Mouse (Mus musculus) gastrocnemius, postnatal 25 days (tissue): ENCODE measurements around the gene Vmn1r53. TPM values are rescaled to one million over a fixed set of nuclear protein-coding genes. Genes with fewer than 3 reads are reported as not detected.
"Not testable (repeated sequence)": the region's sequence is repeated elsewhere in the genome, so short reads cannot be mapped to it uniquely, and the experiment has no call there.

ENCODE experiments used
- DNase-seq: peaks from one replicate; pipeline ENCODE4 v3.0.0; 2022
- long read RNA-seq, 2 experiments: library from polyadenylated mRNA; stranded (forward); transcript quantifications; one replicate each; pipeline ENCODE4 v2.0.0; 2021
- total RNA-seq, 2 experiments: library from RNA; stranded (reverse); gene quantifications; 1 replicate in 1 of 2; 2 replicates in 1 of 2; pipeline ENCODE4 v1.2.3; 2021

Gene Vmn1r53
- not detected for total RNA-seq
- long read RNA-seq, experiment 1 = 0 reads
- long read RNA-seq, experiment 2 = 0 reads

DNA sequence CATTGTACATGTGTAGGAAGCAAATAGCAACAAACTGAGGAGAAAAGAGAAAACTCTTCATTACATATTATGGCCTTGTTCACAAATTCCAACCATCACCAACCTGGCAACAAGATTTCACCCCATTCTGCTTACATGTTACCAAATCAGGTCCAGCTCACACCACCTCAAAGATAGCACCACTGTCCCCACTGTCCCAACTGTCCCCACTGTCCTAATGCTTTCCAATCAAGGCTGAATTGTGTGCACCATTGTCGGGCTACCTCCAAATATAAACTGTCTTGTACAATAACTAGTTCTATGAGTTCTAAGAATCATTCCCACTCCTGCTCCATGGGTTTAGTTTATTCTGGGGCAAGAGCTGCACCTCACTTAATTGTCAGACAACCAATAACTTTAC is at the start of gene Vmn1r53:
Vmn1r53 (minus strand) TSS at position 101 of the 400 bp plus-strand sequence.
- no peak for DNase-seq

DNA sequence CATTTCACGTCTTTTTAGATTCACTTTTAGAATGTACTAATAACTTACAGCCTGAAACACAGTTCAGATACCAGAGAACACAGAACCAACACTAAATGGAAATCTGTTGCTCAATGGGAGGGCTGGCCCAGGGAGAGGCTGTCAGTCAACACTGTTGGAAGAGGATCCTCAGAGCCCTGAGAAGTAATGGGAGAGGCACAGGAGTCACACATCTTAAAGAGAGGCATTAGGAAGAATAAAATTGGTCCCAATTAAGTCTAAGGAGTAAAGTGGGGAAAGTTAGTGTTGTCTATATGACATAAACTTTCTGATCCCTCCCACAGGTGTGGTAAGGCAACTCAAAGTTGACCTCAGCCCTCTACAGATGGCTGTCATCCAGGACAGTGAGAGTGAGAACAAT is 21.8 kb upstream of the Vmn1r53 start, which contains the start of gene Vmn1r54:
Vmn1r54 (plus strand) TSS at position 301 of the 400 bp plus-strand sequence.
- no peak for DNase-seq

DNA sequence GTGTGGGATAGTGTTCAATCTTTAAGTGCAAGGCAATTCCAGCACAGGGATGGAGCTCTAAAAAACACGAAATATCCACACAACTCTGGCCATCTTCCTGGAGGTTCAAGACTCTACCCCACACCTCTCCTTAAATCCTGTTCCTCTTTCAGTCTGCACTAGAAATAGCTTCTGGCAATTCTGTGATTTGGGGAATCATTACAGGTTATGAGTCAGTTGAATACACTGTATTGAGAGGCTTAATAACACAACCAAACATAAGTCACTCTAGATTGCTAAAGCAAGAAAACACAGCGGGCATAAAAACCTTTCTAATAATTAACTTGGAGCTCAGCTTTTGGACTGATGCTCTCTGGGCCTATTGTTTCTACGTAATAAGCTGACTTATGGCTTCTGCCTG is 19.8 kb upstream of the Vmn1r53 start:
- DNase-seq = no peak

DNA sequence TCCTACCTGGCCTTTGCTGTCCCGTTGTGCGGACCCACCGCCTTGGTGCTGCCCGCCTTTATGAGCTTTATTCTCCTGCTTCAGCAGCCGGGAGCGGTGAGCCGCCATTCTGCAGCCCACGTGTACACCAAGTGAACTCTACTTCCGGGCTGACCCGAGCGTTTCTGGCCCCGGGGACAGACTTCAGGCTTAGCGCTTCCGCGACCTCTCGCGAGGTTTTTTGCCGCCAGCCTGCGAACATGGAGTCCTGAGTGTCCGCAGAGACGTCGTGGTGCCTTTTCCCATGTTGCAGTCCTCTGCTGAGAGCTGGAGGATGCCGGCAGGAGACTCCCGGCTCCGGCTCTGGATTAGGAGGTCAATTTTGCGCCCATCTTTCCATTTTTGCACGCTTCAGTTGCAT is 8.4 kb upstream of the Vmn1r53 start:
- DNase-seq = no peak

DNA sequence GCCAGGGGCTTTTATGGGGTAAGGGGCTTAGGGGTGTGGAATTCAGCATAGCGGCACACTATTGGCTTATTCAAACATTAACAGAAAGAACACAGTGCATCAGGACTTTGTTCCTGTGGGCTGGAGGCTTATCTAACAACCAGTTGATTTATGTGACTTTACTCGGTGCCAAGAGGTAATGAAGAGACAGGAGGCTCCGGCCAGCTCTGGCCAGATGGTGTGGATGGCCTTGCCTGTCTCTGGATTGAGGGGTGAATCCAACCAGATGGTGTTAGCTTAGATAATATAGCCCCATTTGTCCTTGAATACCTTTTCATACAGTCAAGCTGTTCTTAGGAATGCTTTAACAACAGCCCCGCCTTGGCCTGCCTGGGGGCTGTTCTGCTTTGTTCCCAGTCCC is 7.9 kb upstream of the Vmn1r53 start:
- DNase-seq = not testable (repeated sequence)

DNA sequence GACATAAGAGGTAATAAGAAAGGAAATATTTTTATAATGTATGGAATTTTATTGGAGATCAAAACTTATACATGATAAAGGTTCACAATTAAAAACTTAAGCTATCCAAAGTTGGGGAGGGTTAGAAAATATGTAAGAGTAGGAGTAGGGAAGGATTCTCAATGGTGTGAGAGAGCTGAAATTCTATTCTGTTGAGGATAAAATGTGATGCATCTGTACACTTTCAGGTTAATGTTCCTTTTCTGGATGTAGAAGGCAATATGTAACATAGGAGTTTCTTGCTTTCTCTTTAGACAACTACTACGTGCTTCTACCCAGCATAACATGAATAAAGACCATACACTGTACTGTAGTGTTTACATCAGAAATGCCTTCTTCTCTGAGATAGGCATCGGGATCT is 21.7 kb downstream of the Vmn1r53 start, which contains the start of gene V1ra8:
V1ra8 (plus strand) TSS at position 301 of the 400 bp plus-strand sequence.
- DNase-seq = not testable (repeated sequence)

DNA sequence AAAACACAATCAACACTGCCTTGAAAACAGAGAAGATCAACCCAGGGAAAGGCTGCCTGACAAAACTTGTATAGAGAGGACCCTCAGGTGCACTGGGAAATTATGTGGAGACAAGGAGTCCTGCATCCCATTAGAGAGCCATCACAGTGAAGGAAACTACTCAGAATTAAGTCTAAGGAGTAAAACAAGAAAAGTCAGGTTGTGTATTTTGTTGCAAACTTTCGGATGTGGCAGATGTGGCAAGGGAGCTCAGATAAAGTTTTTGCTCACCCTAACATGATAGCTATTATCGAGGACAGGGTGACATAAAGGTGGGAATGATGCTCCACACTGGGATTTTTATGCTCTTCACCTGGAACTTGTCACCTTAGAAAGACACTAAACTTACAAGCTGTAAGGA is 49.7 kb downstream of the Vmn1r53 start, which contains the start of gene Vmn1r52:
Vmn1r52 (plus strand) TSS at position 301 of the 400 bp plus-strand sequence.
- DNase-seq = no peak

Other genes starting within 250 kb of the Vmn1r53 start
- gene Vmn1r47, start 208.3 kb downstream of the Vmn1r53 start, total RNA-seq = not detected
- gene Vmn1r48, start 187.6 kb downstream of the Vmn1r53 start, total RNA-seq = not detected
- gene Vmn1r49, start 145.9 kb downstream of the Vmn1r53 start, total RNA-seq = not detected
- not detected for gene Vmn1r50, start 123.0 kb downstream of the Vmn1r53 start, total RNA-seq
- not detected for gene Vmn1r51, start 101.8 kb downstream of the Vmn1r53 start, total RNA-seq
- gene Vmn1r52, start 49.6 kb downstream of the Vmn1r53 start, total RNA-seq = not detected
- gene V1ra8, start 21.6 kb downstream of the Vmn1r53 start, total RNA-seq = not detected
- gene Vmn1r54, start 21.9 kb upstream of the Vmn1r53 start, total RNA-seq = not detected
- gene BC048671, start 76.8 kb upstream of the Vmn1r53 start, total RNA-seq = not detected
- under 1 TPM in 1 of 2 experiments, not detected in 1; 0.38 TPM for gene Chst13, start 100.7 kb upstream of the Vmn1r53 start, total RNA-seq
- not detected for gene Uroc1, start 108.8 kb upstream of the Vmn1r53 start, total RNA-seq
- 10 to 100 TPM; 11.3 to 13.8 TPM for gene Zxdc, start 145.1 kb upstream of the Vmn1r53 start, total RNA-seq
- gene Cfap100, start 204.4 kb upstream of the Vmn1r53 start, total RNA-seq = 1 to 10 TPM; 1.0 to 1.1 TPM
- 10 to 100 TPM; 29.8 to 33.3 TPM for gene Klf15, start 238.1 kb upstream of the Vmn1r53 start, total RNA-seq